Comparison of ENCODE assay signal across 8 mouse cellular contexts in the genomic region with DNA sequence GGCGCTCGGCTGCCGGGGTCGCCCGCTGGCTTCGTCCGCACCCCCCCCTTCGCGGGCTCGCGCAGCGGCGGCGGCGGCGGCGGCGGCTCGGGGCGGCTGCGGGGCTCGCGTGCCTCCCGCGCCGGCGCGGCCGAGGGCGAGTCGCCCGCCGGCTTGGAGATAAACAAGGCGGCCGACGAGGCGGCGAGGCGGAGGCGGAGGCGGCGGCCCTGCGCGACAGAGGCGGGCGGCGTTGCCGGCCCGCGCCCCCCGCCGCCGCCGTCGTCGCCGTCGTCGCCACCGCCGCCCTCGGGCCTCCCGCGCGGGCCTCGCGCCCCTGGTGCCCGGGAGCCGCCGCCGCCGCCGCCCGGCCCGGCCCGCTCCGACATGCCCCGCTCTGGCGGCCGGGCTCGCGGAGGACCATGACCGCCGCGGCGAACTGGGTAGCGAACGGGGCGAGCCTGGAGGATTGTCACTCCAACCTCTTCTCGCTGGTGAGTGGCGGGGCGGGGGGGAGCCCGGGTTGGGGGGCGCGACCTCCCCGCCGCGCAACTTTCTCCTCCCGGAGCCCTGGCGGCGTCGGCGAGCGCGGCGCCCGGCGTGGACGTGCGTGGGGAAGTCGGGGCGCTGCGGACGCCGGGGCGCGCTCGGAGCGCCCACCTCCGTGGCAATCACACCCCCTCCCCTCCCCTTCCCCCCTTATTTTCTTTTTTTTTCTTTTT. TPM values are rescaled to one million over a fixed set of nuclear protein-coding genes. Genes with fewer than 3 reads are reported as not detected.
DNase-seq lines count a peak whose midpoint lies in the region; ATAC-seq and TF ChIP-seq lines count a peak whose summit lies in the region.

TSS of gene Med13l (plus strand) at position 295 of the 701 bp plus-strand sequence.

- no peaks in the 10 kb centered on the region for H3K27me3 ChIP-seq in forebrain, embryonic 14.5 days (replicated peaks; ENCODE audit: control insufficient read depth, insufficient read depth, low read length)

- no peak for DNase-seq in ES-E14 (ENCODE audit: low read depth, low spot score)
- peak; percentile 26 for DNase-seq in c-Kit-positive CD71-positive TER-119-positive erythroid progenitor cells, embryonic 14.5 days (ENCODE audit: low spot score)
- DNase-seq in forebrain, embryonic 14.5 days (ENCODE audit: low spot score): peak; percentile 68
- DNase-seq in heart, postnatal 36 days: peak; percentile 73 to 80
- DNase-seq in layer of hippocampus, adult 8-10 months (ENCODE audit: low spot score in 2 of 2): no peak
- DNase-seq in lung, postnatal 10 days: peak; percentile 86
- DNase-seq in ovary, postnatal 14 days (ENCODE audit: low spot score): peak; percentile 56
- DNase-seq in thymus, postnatal 4 days: peak; percentile 87

- peak within 1 kb of the TSS; percentile 88 to 89 for H3K4me3 ChIP-seq in ES-E14 (ENCODE audit: insufficient read depth in 1 of 2, low read depth in 1 of 2, low read length in 2 of 2, poor library complexity in 1 of 2, severe bottlenecking in 1 of 2)
- peak within 1 kb of the TSS; percentile 84 for H3K4me3 ChIP-seq in forebrain, embryonic 14.5 days (ENCODE audit: low read depth, low read length)

- intact Hi-C loops in heart, postnatal 36 days (cut with DNase I): loop anchor here (2.0 kb wide), 2 partner anchors 46 to 228 kb away; no protein-coding TSS in a partner anchor

- ATAC-seq in forebrain, embryonic 14.5 days: peak; percentile 40

- peak within 1 kb of the TSS; percentile 72 for H3K4me2 ChIP-seq in forebrain, embryonic 14.5 days (ENCODE audit: low read length)

- in situ Hi-C loops in ES-E14 (cut with MboI; ENCODE audit: low sequenced_read_pairs in 2 of 2, unreplicated experiment in 2 of 2): no loop called here

- H3K9ac ChIP-seq in ES-E14 (ENCODE audit: insufficient read depth, low read depth, low read length, poor library complexity, severe bottlenecking): peak within 1 kb of the TSS; percentile 96
- H3K9ac ChIP-seq in forebrain, embryonic 14.5 days (ENCODE audit: low read length): peak within 1 kb of the TSS; percentile 91

- H3K27ac ChIP-seq in ES-E14 (ENCODE audit: insufficient read depth, low read depth, low read length, poor library complexity, severe bottlenecking): peak within 1 kb of the TSS; percentile 85
- H3K27ac ChIP-seq in forebrain, embryonic 14.5 days (ENCODE audit: low read depth, low read length): peak within 1 kb of the TSS; percentile 96

- H3K4me1 ChIP-seq in ES-E14 (ENCODE audit: control insufficient read depth in 2 of 2, insufficient read depth in 2 of 2, low read length in 2 of 2, poor library complexity in 1 of 2): peaks cover 14% of the 10 kb centered on the region in 2 experiments
- H3K4me1 ChIP-seq in forebrain, embryonic 14.5 days (ENCODE audit: control insufficient read depth, insufficient read depth, low read length): peaks cover 29% of the 10 kb centered on the region

- 0% methylated on average over 25 of the region's 120 CpGs for WGBS in forebrain, embryonic 14.5 days

- no peaks in the 10 kb centered on the region for H3K9me3 ChIP-seq in ES-E14 (ENCODE audit: control insufficient read depth, insufficient read depth, low read depth, low read length)
- no peaks in the 10 kb centered on the region for H3K9me3 ChIP-seq in forebrain, embryonic 14.5 days (replicated peaks; ENCODE audit: control insufficient read depth, low read length)

- no peaks in the 10 kb centered on the region; the same call in 1 of the 2 replicates for H3K36me3 ChIP-seq in ES-E14 (ENCODE audit: control insufficient read depth, insufficient read depth, low read length, poor library complexity, severe bottlenecking)
- no peaks in the 10 kb centered on the region for H3K36me3 ChIP-seq in forebrain, embryonic 14.5 days (ENCODE audit: control insufficient read depth, insufficient read depth, low read length)

TF ChIP-seq in ES-E14, 5 proteins besides CTCF, POLR2A, EP300 and RAD21:
- TF ChIP-seq HCFC1 (IDR thresholded peaks at IDR 0.05; ENCODE audit: borderline replicate concordance, insufficient read depth, low read length) (0 out of 2 replicates have a peak, but pooled peaks have one; percentile 38), CHD2 (IDR thresholded peaks at IDR 0.05; ENCODE audit: low read depth, low read length) (no peak), ZC3H11A (IDR thresholded peaks at IDR 0.05; ENCODE audit: borderline replicate concordance, low read depth, low read length) (0 out of 2 replicates have a peak, but pooled peaks have one; percentile 12), ZNF384 (IDR thresholded peaks at IDR 0.05; ENCODE audit: low read depth, low read length) (no peak), MAFK (IDR thresholded peaks at IDR 0.05; ENCODE audit: insufficient read depth, low read depth, low read length) (no peak)

RNA-seq across cellular contexts. Expression of gene Med13l, which starts in this region (rescaled TPM):
- total RNA-seq in ES-E14 (2012; rRNA removed): 52.4 and 61.6 TPM in 2 replicates
- polyA plus RNA-seq in forebrain, embryonic 14.5 days (2014; fragmentation: Nextera tagmentation; extraction: Ambion mirVana): 14.6 and 18.9 TPM in 2 replicates
- total RNA-seq in heart, postnatal 36 days (2021): 10 to 100 TPM; 29.7 to 32.2 TPM
- total RNA-seq in layer of hippocampus, adult 8-10 months (2022): 100 to 1,000 TPM in 3 of 4 experiments, 10 to 100 TPM in 1; 94.9 to 137 (median 109) TPM

Comparison
In these comparisons a context has a peak if more than half of its experiments do, and no peak if none do; other contexts are left out.
1. DNase-seq: peak in c-Kit-positive CD71-positive TER-119-positive erythroid progenitor cells, embryonic 14.5 days (single experiment), forebrain, embryonic 14.5 days (single experiment), heart, postnatal 36 days (2 of 2), lung, postnatal 10 days (single experiment), ovary, postnatal 14 days (single experiment) and thymus, postnatal 4 days (single experiment); none in ES-E14 (single experiment) and layer of hippocampus, adult 8-10 months (0 of 2).